ENCODE assay signal across 17 mouse cellular contexts in the genomic region with DNA sequence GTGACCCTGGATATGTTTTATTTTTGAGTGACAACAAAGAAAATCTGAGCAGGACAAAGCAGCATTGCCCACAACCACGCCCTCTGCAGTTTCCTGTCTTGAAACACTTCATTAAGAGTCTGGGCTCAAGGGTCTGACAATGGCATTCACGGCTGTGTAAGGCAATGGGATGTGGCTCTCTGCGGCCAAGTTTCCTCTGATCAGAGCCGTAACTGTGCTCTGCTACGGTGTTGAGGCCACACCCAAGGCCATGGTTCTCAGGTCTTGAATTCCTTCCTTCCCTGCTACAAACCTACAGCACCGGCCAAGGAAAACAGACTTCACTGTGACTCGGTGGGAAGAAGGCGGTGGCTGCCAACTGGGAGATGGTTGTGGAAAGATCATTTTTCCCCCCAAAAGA.
DNase-seq lines count a peak whose midpoint lies in the region; ATAC-seq and TF ChIP-seq lines count a peak whose summit lies in the region.
"Had no signal": no experiment of that assay in that cellular context is flagged by ENCODE, and none has a peak within 500 bp of the region (broad histone marks: within the 10 kb centered on the region; RNA-seq: fewer than 3 reads in every experiment).

No protein-coding gene starts in this region.

- no peak overlapping the region for H3K4me2 ChIP-seq in embryonic facial prominence, embryonic 13.5 days
- peak overlapping the region; percentile 13; the same call in 1 of the 2 replicates for H3K4me2 ChIP-seq in heart, embryonic 13.5 days
- no peak overlapping the region; the same call in 1 of the 2 replicates for H3K4me2 ChIP-seq in limb, embryonic 14.5 days (replicated peaks; ENCODE audit: low read depth, low read length, severe bottlenecking)
- H3K4me2 ChIP-seq: hindbrain, embryonic 13.5 days; liver, embryonic 13.5 days had no signal

- H3K36me3 ChIP-seq in embryonic facial prominence, embryonic 13.5 days: no peaks in the 10 kb centered on the region
- H3K36me3 ChIP-seq in embryonic facial prominence, embryonic 10.5 days (replicated peaks): no peaks in the 10 kb centered on the region
- no peaks in the 10 kb centered on the region for H3K36me3 ChIP-seq in heart, embryonic 13.5 days
- no peaks in the 10 kb centered on the region for H3K36me3 ChIP-seq in limb, embryonic 14.5 days (ENCODE audit: control insufficient read depth, insufficient read depth, low read length)
- H3K36me3 ChIP-seq: hindbrain, embryonic 13.5 days; liver, embryonic 13.5 days had no signal

- no peaks in the 10 kb centered on the region for H3K27me3 ChIP-seq in embryonic facial prominence, embryonic 13.5 days
- H3K27me3 ChIP-seq in embryonic facial prominence, embryonic 10.5 days (replicated peaks; ENCODE audit: low read depth, poor library complexity, severe bottlenecking): no peaks in the 10 kb centered on the region; the same call in 1 of the 2 replicates
- no peaks in the 10 kb centered on the region for H3K27me3 ChIP-seq in heart, embryonic 13.5 days (replicated peaks)
- no peaks in the 10 kb centered on the region for H3K27me3 ChIP-seq in limb, embryonic 14.5 days (ENCODE audit: control insufficient read depth, insufficient read depth, low read length)
- H3K27me3 ChIP-seq: hindbrain, embryonic 13.5 days; liver, embryonic 13.5 days had no signal

- peak overlapping the region; percentile 55 for H3K27ac ChIP-seq in embryonic facial prominence, embryonic 13.5 days
- H3K27ac ChIP-seq in embryonic facial prominence, embryonic 10.5 days (replicated peaks): no peak overlapping the region
- H3K27ac ChIP-seq in heart, embryonic 13.5 days (replicated peaks): peak overlapping the region; percentile 40; the same call in 1 of the 2 replicates
- H3K27ac ChIP-seq in limb, embryonic 14.5 days (replicated peaks; ENCODE audit: low read depth, low read length): peak overlapping the region; percentile 55
- H3K27ac ChIP-seq: hindbrain, embryonic 13.5 days; liver, embryonic 13.5 days had no signal

- no peak overlapping the region for H3K9ac ChIP-seq in embryonic facial prominence, embryonic 13.5 days
- H3K9ac ChIP-seq in heart, embryonic 13.5 days: no peak overlapping the region
- H3K9ac ChIP-seq in limb, embryonic 14.5 days (ENCODE audit: low read depth, low read length, severe bottlenecking): no peak overlapping the region
- H3K9ac ChIP-seq: forebrain, postnatal 0 days; hindbrain, embryonic 13.5 days; liver, embryonic 13.5 days had no signal

- TF ChIP-seq POLR2A in limb, embryonic 14.5 days (IDR thresholded peaks at IDR 0.05; ENCODE audit: borderline replicate concordance, extremely low read depth, insufficient read depth, insufficient read length): no peak

- H3K9me3 ChIP-seq in embryonic facial prominence, embryonic 13.5 days: no peaks in the 10 kb centered on the region
- H3K9me3 ChIP-seq in embryonic facial prominence, embryonic 10.5 days: no peaks in the 10 kb centered on the region
- no peaks in the 10 kb centered on the region for H3K9me3 ChIP-seq in heart, embryonic 13.5 days
- H3K9me3 ChIP-seq in limb, embryonic 14.5 days (ENCODE audit: control insufficient read depth, low read length): no peaks in the 10 kb centered on the region
- H3K9me3 ChIP-seq: liver, embryonic 13.5 days had no signal

- 49% methylated on average over 8 of the region's 8 CpGs for WGBS in embryonic facial prominence, embryonic 13.5 days
- WGBS in embryonic facial prominence, embryonic 10.5 days: 67% methylated on average over 8 of the region's 8 CpGs
- WGBS in heart, embryonic 13.5 days: 42% methylated on average over 8 of the region's 8 CpGs
- WGBS in limb, embryonic 14.5 days: 48% methylated on average over 8 of the region's 8 CpGs

- H3K4me3 ChIP-seq in embryonic facial prominence, embryonic 13.5 days: no peak overlapping the region
- H3K4me3 ChIP-seq in embryonic facial prominence, embryonic 10.5 days: no peak overlapping the region
- no peak overlapping the region for H3K4me3 ChIP-seq in heart, embryonic 13.5 days
- H3K4me3 ChIP-seq in limb, embryonic 14.5 days (replicated peaks; ENCODE audit: low read length): no peak overlapping the region
- H3K4me3 ChIP-seq: hindbrain, embryonic 13.5 days; liver, embryonic 13.5 days; megakaryocyte, embryonic 14.5 days had no signal

- ATAC-seq in embryonic facial prominence, embryonic 13.5 days (ENCODE audit: insufficient number of reproducible peaks, insufficient read depth, low FRiP score, low TSS enrichment, low read depth): no peak
- 0 out of 2 replicates have a peak, but pooled peaks have one; percentile 19 for ATAC-seq in heart, embryonic 13.5 days (ENCODE audit: extremely low read depth, insufficient number of reproducible peaks, low FRiP score, low TSS enrichment)
- ATAC-seq in limb, embryonic 14.5 days (ENCODE audit: low FRiP score, low read depth): 0 out of 2 replicates have a peak, but pooled peaks have one; percentile 6
- ATAC-seq: activated CD4-positive, CD25-positive, alpha-beta regulatory T cell, adult 4 months; forebrain, postnatal 0 days had no signal

- DNase-seq in embryonic facial prominence, embryonic 10.5 days (ENCODE audit: low spot score): no peak
- DNase-seq in 3T3-L1 (ENCODE audit: low read depth, low spot score): peak; percentile 33
- peak; percentile 53 for DNase-seq in limb, embryonic 14.5 days (ENCODE audit: low spot score)
- no peak for DNase-seq in gastrocnemius, adult 18-20 months (ENCODE audit: low spot score)
- DNase-seq in right cerebral cortex, postnatal 10 days (ENCODE audit: low spot score in 2 of 2): no peak
- no peak for DNase-seq in kidney, adult 8-10 months
- DNase-seq: cerebellum, postnatal 36 days; forebrain, postnatal 0 days; gastrocnemius, postnatal 25 days; liver, embryonic 13.5 days; retina, postnatal 1 day; thymus, postnatal 4 days had no signal

- H3K4me1 ChIP-seq in embryonic facial prominence, embryonic 13.5 days: peaks cover 8% of the 10 kb centered on the region
- H3K4me1 ChIP-seq in embryonic facial prominence, embryonic 10.5 days: peaks cover 9% of the 10 kb centered on the region
- peaks cover 14% of the 10 kb centered on the region for H3K4me1 ChIP-seq in heart, embryonic 13.5 days
- peaks cover 5% of the 10 kb centered on the region; the same call in 1 of the 2 replicates for H3K4me1 ChIP-seq in limb, embryonic 14.5 days (ENCODE audit: control insufficient read depth, insufficient read depth, low read length)
- H3K4me1 ChIP-seq: hindbrain, embryonic 13.5 days had no signal

Comparison
In these comparisons a context has a peak if more than half of its experiments do, and no peak if none do; other contexts are left out.
1. DNase-seq: peak in 3T3-L1 (single experiment) and limb, embryonic 14.5 days (single experiment); none in embryonic facial prominence, embryonic 10.5 days (single experiment), gastrocnemius, adult 18-20 months (single experiment), right cerebral cortex, postnatal 10 days (0 of 2) and kidney, adult 8-10 months (0 of 2).